Mouse (Mus musculus) liver, adult 2 months (tissue): ENCODE data around the gene Gm44805.

Source experiments
- CTCF ChIP-seq: fragments of 200-500 bp; IDR thresholded peaks from 2 replicates; pipeline ENCODE4 v1.5.1; 2011; ENCODE audit warnings: low read depth, low read length, control low read depth
- POLR2A ChIP-seq: fragments of 200-500 bp; IDR thresholded peaks from 2 replicates; pipeline ENCODE4 v1.6.1; 2011; ENCODE audit warnings: low read length, control low read depth; ENCODE audit not compliant: insufficient read depth; ENCODE audit errors: extremely low read depth

GRCm38 (mm10) chr7:19694336-19695212 is 13.4 kb upstream of the Gm44805 start:
- TF ChIP-seq POLR2A = peak; percentile 41; the same call in 1 of the 2 replicates
- TF ChIP-seq CTCF = no peak
